Mouse (Mus musculus) spleen, adult 2 months (tissue): Measurements from ENCODE around the gene Pde4c.

Experiments
- CTCF ChIP-seq: fragments of 200-500 bp; IDR thresholded peaks from 2 replicates; pipeline ENCODE4 v1.5.1; 2011; ENCODE audit warnings: mild to moderate bottlenecking, inconsistent platforms; ENCODE audit not compliant: insufficient read depth, insufficient read length, insufficient replicate concordance; ENCODE audit errors: extremely low read depth
- POLR2A ChIP-seq: fragments of 200-500 bp; IDR thresholded peaks from 2 replicates; pipeline ENCODE4 v1.6.1; 2011; ENCODE audit warnings: low read depth, low read length, inconsistent platforms

GRCm38 (mm10) chr8:70716521-70717400 lies 6.8 kb upstream of the Pde4c start:
- TF ChIP-seq CTCF (no peak), POLR2A (no peak)
